ENCODE assay signal across 20 mouse cellular contexts in the genomic region with DNA sequence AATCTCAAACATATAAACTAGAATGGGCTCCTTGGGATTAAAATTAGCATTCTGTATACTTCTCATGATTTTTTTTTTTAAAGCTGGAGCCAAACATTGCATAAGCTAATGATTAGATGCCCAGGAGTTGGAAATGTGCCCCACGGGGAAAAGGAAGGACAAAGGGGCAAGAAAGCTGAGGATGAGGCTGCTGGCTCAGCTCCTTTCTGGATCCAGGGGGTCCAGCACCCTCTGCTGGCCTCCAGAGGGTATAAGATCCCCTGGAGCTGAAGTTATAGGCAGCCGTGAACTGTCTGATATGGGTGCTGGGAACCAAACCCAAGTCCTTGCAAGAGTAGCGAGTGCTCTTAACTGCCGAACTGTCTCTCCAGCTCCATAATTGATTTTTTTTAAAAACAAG. TPM values are rescaled to one million over a fixed set of nuclear protein-coding genes. Genes with fewer than 3 reads are reported as not detected.
DNase-seq lines count a peak whose midpoint lies in the region; ATAC-seq and TF ChIP-seq lines count a peak whose summit lies in the region.
"Had no signal": no experiment of that assay in that cellular context is flagged by ENCODE, and none has a peak within 500 bp of the region (broad histone marks: within the 10 kb centered on the region; RNA-seq: fewer than 3 reads in every experiment).

No protein-coding gene starts in this region.

- peaks cover 11% of the 10 kb centered on the region for H3K36me3 ChIP-seq in kidney, embryonic 16.5 days (ENCODE audit: insufficient read depth, low read length)
- no peaks in the 10 kb centered on the region for H3K36me3 ChIP-seq in kidney, postnatal 0 days (ENCODE audit: insufficient read depth, low read length)
- H3K36me3 ChIP-seq: liver, embryonic 13.5 days; midbrain, embryonic 13.5 days; stomach, embryonic 15.5 days had no signal

- H3K9ac ChIP-seq in kidney, embryonic 16.5 days (replicated peaks; ENCODE audit: low read length), result no peak overlapping the region
- no peak overlapping the region for H3K9ac ChIP-seq in kidney, postnatal 0 days (ENCODE audit: low read depth, low read length)
- H3K9ac ChIP-seq: forebrain, embryonic 13.5 days; liver, embryonic 13.5 days; midbrain, embryonic 13.5 days; stomach, embryonic 15.5 days had no signal

- H3K4me3 ChIP-seq in kidney, embryonic 16.5 days (ENCODE audit: low read length), result no peak overlapping the region
- H3K4me3 ChIP-seq in kidney, postnatal 0 days (replicated peaks; ENCODE audit: low read depth, low read length), result no peak overlapping the region
- H3K4me3 ChIP-seq: forebrain, embryonic 13.5 days; liver, embryonic 13.5 days; midbrain, embryonic 13.5 days; stomach, embryonic 15.5 days had no signal

- no peaks in the 10 kb centered on the region for H3K4me1 ChIP-seq in kidney, embryonic 16.5 days (ENCODE audit: insufficient read depth, low read length)
- H3K4me1 ChIP-seq in kidney, postnatal 0 days (replicated peaks; ENCODE audit: insufficient read depth, low read length), result 0 out of 2 replicates have a peak, but pooled peaks cover 3% of the 10 kb centered on the region
- H3K4me1 ChIP-seq: forebrain, embryonic 13.5 days; liver, embryonic 13.5 days; midbrain, embryonic 13.5 days; stomach, embryonic 15.5 days had no signal

- TF ChIP-seq CTCF in kidney, postnatal 0 days (IDR thresholded peaks at IDR 0.05; ENCODE audit: low read depth), result peak; percentile 31; the same call in 1 of the 2 replicates

- H3K4me2 ChIP-seq in kidney, embryonic 16.5 days (replicated peaks; ENCODE audit: low read depth, low read length), result no peak overlapping the region
- no peak overlapping the region for H3K4me2 ChIP-seq in kidney, postnatal 0 days (ENCODE audit: low read length)
- H3K4me2 ChIP-seq: forebrain, embryonic 13.5 days; liver, embryonic 13.5 days; midbrain, embryonic 13.5 days; stomach, embryonic 15.5 days had no signal

- no peaks in the 10 kb centered on the region for H3K9me3 ChIP-seq in kidney, embryonic 16.5 days (ENCODE audit: low read length)
- H3K9me3 ChIP-seq in kidney, postnatal 0 days (replicated peaks; ENCODE audit: low read length), result no peaks in the 10 kb centered on the region
- H3K9me3 ChIP-seq: forebrain, embryonic 13.5 days; liver, embryonic 13.5 days; midbrain, embryonic 13.5 days; stomach, embryonic 15.5 days had no signal

- H3K27me3 ChIP-seq in kidney, embryonic 16.5 days (ENCODE audit: insufficient read depth, low read length), result no peaks in the 10 kb centered on the region
- no peaks in the 10 kb centered on the region for H3K27me3 ChIP-seq in kidney, postnatal 0 days (ENCODE audit: insufficient read depth, low read length)
- H3K27me3 ChIP-seq: forebrain, embryonic 13.5 days; liver, embryonic 13.5 days; midbrain, embryonic 13.5 days; stomach, embryonic 15.5 days had no signal

- WGBS in kidney, embryonic 16.5 days, result 94% methylated on average over 4 of the region's 4 CpGs
- WGBS in kidney, postnatal 0 days, result 89% methylated on average over 4 of the region's 4 CpGs

- no peak overlapping the region for H3K27ac ChIP-seq in kidney, embryonic 16.5 days (ENCODE audit: low read length)
- H3K27ac ChIP-seq in kidney, postnatal 0 days, result no peak overlapping the region
- H3K27ac ChIP-seq: forebrain, embryonic 13.5 days; liver, embryonic 13.5 days; midbrain, embryonic 13.5 days; stomach, embryonic 15.5 days had no signal

- DNase-seq in kidney, adult 11 months, result peak; percentile 58
- DNase-seq in A20 (ENCODE audit: low read depth, low spot score), result peak; percentile 6
- peak; percentile 55 for DNase-seq in ES-CJ7 (ENCODE audit: low read depth, low spot score)
- no peak for DNase-seq in kidney, postnatal 0 days (ENCODE audit: low spot score)
- no peak for DNase-seq in right cerebral cortex, postnatal 36 days (ENCODE audit: low spot score in 2 of 2)
- DNase-seq in embryo, embryonic 10 days (ENCODE audit: low spot score), result no peak
- no peak for DNase-seq in layer of hippocampus, postnatal 36 days
- DNase-seq: adrenal gland, postnatal 10 days; cerebellum, adult 2 months; heart, adult 18-20 months; left cerebral cortex, postnatal 4 days; liver, embryonic 13.5 days; lung, postnatal 4 days; right cerebral cortex, adult 18-20 months; spleen, adult 18-20 months had no signal

- no peak for ATAC-seq in kidney, embryonic 16.5 days (ENCODE audit: low FRiP score, low TSS enrichment)
- no peak for ATAC-seq in kidney, postnatal 0 days (replicated peaks; ENCODE audit: low FRiP score, low read depth)
- ATAC-seq: CD4-positive, CD25-positive, alpha-beta regulatory T cell, adult 4 months; forebrain, embryonic 13.5 days; midbrain, embryonic 13.5 days had no signal

RNA-seq across cellular contexts. Expression of a gene that starts 30.1 kb away (rescaled TPM):
- polyA plus RNA-seq in kidney, embryonic 16.5 days (2015; fragmentation: Nextera tagmentation; extraction: Ambion mirVana), result 488 and 497 TPM in 2 replicates
- polyA plus RNA-seq in kidney, postnatal 0 days (2015; fragmentation: Nextera tagmentation; extraction: Ambion mirVana), result 324 and 337 TPM in 2 replicates
- 100 to 1,000 TPM; 154 to 185 TPM for total RNA-seq in layer of hippocampus, postnatal 36 days (2021)

Comparison
In these comparisons a context has a peak if more than half of its experiments do, and no peak if none do; other contexts are left out.
1. DNase-seq: peak in kidney, adult 11 months (single experiment), A20 (single experiment) and ES-CJ7 (single experiment); none in kidney, postnatal 0 days (single experiment), right cerebral cortex, postnatal 36 days (0 of 2), embryo, embryonic 10 days (single experiment) and layer of hippocampus, postnatal 36 days (0 of 2).